Mouse (Mus musculus) forebrain, embryonic 14.5 days (tissue): ENCODE data around the gene Aar2. TPM values are rescaled to one million over a fixed set of nuclear protein-coding genes. Genes with fewer than 3 reads are reported as not detected.

Experiments
- polyA plus RNA-seq: library from polyadenylated mRNA; unstranded; fragments of >200 nt; fragmentation: Nextera tagmentation; extraction: Ambion mirVana; gene quantifications from 2 replicates; pipeline ENCODE4 v1.2.1, GENCODE M21; 2014

The Aar2 gene
- polyA plus RNA-seq, 1 experiment from 2014 or later, result 51.1 TPM

Other genes starting within 250 kb of the Aar2 start
- gene Cnbd2, start 235.3 kb upstream of the Aar2 start, polyA plus RNA-seq, result 4.8 and 4.9 TPM in 2 replicates
- 67.2 and 67.3 TPM in 2 replicates for gene Scand1, start 234.9 kb upstream of the Aar2 start, polyA plus RNA-seq
- gene Epb41l1, start 126.7 kb upstream of the Aar2 start, polyA plus RNA-seq, result 9.6 and 11.2 TPM in 2 replicates
- 307 and 334 TPM in 2 replicates for gene Dlgap4, start 66.1 kb downstream of the Aar2 start, polyA plus RNA-seq
- gene Myl9, start 227.8 kb downstream of the Aar2 start, polyA plus RNA-seq, result 40.5 and 44.1 TPM in 2 replicates